Mouse (Mus musculus): ENCODE results near the gene Prkar2b. TPM values are rescaled to one million over a fixed set of nuclear protein-coding genes. Genes with fewer than 3 reads are reported as not detected.

Gene Prkar2b
- total and polyA plus RNA-seq, 3 experiments, result 2.5 to 6.1 (median 2.9) TPM

DNA sequence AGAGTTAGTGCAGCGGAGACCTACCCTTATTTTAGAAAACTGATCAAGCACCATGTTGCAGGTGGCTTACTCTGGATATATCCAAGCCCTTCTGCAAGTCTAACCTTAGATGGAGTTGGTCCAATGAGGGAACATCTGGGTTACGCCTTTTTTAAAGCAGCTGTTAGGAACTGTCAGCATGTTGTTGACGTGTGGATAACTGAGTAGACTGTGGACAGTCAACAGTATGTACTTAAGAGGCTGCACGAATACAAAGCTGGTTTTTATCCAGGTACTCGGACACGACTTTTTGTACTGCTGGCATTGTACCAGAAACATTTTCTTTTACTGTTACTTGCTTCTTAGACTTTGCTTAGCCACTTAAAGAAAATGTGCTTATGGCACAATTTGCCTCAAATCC lies 27.6 kb downstream of the Prkar2b start:
- no peak overlapping the region for H3K4me2 ChIP-seq (ENCODE audit: insufficient read depth, low read depth, poor library complexity, severe bottlenecking)
- H3K27me3 ChIP-seq (replicated peaks), result no peaks in the 10 kb centered on the region
- DNase-seq (ENCODE audit: extremely low read depth), result no peak
- dilution Hi-C loops (cut with MboI; ENCODE audit: extremely low pct_ligation_motif_present, extremely low pct_unique_long_range_greater_than_20kb, low sequenced_read_pairs) (no loop called here), in situ Hi-C loops (cut with MboI; ENCODE audit: low pct_ligation_motif_present, low pct_unique_long_range_greater_than_20kb, low sequenced_read_pairs) (no loop called here)
- H3K4me1 ChIP-seq (ENCODE audit: control insufficient read depth in 1 of 2, insufficient read depth in 2 of 2), result no peaks in the 10 kb centered on the region
- TF ChIP-seq HCFC1 (IDR thresholded peaks at IDR 0.05; ENCODE audit: low read depth, low read length) (no peak), JUN (IDR thresholded peaks at IDR 0.05; ENCODE audit: insufficient read depth, low read depth, low read length) (no peak), MAZ (IDR thresholded peaks at IDR 0.05; ENCODE audit: low read depth, low read length) (no peak)
- no peak overlapping the region for H3K27ac ChIP-seq (ENCODE audit: insufficient read depth, low read depth)
- no peaks in the 10 kb centered on the region for H3K36me3 ChIP-seq (replicated peaks in 1 of 2; ENCODE audit: control insufficient read depth in 1 of 2, insufficient read depth in 1 of 2, low read length in 1 of 2)
- H3K9me3 ChIP-seq (replicated peaks; ENCODE audit: low read length), result no peaks in the 10 kb centered on the region
- no peak overlapping the region for H3K9ac ChIP-seq (ENCODE audit: insufficient read depth, low read depth)
- no peak overlapping the region for H3K4me3 ChIP-seq (replicated peaks in 1 of 3; ENCODE audit: low read depth in 2 of 3, low read length in 2 of 3, poor library complexity in 1 of 3)
- no peaks in the 10 kb centered on the region for H3K79me2 ChIP-seq (replicated peaks; ENCODE audit: control insufficient read depth, extremely low read depth, insufficient read depth, poor library complexity, severe bottlenecking)

DNA sequence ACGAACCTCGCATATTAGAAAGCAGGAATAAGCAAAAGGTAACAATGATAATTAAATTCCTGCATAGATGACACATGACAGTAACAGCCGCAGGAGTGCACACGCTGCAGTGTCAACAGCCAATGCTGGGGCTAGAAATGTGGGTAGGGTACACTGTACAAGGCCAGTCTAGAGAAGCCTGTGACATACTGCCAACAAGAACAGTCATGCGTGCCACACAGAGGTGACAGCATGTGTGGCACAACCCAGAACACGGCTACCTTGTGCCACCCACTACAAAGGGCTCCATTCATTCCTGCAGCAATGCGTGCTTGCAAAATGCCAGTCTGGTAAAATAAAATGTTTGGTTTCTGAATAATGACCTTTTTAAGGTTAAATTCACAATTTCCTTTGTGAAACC lies 28.2 kb downstream of the Prkar2b start:
- dilution Hi-C loops (cut with MboI; ENCODE audit: extremely low pct_ligation_motif_present, extremely low pct_unique_long_range_greater_than_20kb, low sequenced_read_pairs), result no loop called here
- TF ChIP-seq GABPA (IDR thresholded peaks at IDR 0.05; ENCODE audit: insufficient replicate concordance, low read depth, low read length), result no peak
- TF ChIP-seq HCFC1 (IDR thresholded peaks at IDR 0.05; ENCODE audit: low read depth, low read length), result no peak
- no peak for TF ChIP-seq MAZ (IDR thresholded peaks at IDR 0.05; ENCODE audit: low read depth, low read length)
- no peak for TF ChIP-seq USF2 (conservative IDR thresholded peaks at IDR 0.05; ENCODE audit: low read depth, low read length)
- TF ChIP-seq JUN (IDR thresholded peaks at IDR 0.05; ENCODE audit: insufficient read depth, low read depth, low read length), result no peak
- no peak for TF ChIP-seq CHD2 (IDR thresholded peaks at IDR 0.05; ENCODE audit: low read length)
- no peak for TF ChIP-seq USF1 (IDR thresholded peaks at IDR 0.05; ENCODE audit: low read depth, low read length)
- no peak for TF ChIP-seq ZKSCAN1 (IDR thresholded peaks at IDR 0.05; ENCODE audit: borderline replicate concordance, low read depth, low read length)
- no peak for TF ChIP-seq BHLHE40 (IDR thresholded peaks at IDR 0.05; ENCODE audit: low read depth, low read length)
- no peak for TF ChIP-seq MYC (IDR thresholded peaks at IDR 0.05; ENCODE audit: low read depth, low read length)
- no peak for TF ChIP-seq IRF4 (IDR thresholded peaks at IDR 0.05; ENCODE audit: low read depth, low read length)
- TF ChIP-seq MAFK (IDR thresholded peaks at IDR 0.05; ENCODE audit: insufficient replicate concordance, low read length), result no peak
- no peak for TF ChIP-seq EP300 (IDR thresholded peaks at IDR 0.05; ENCODE audit: low read length)
- no peak for TF ChIP-seq KAT2A (IDR thresholded peaks at IDR 0.05; ENCODE audit: insufficient replicate concordance, low read length)
- no peak for TF ChIP-seq PAX5 (IDR thresholded peaks at IDR 0.05; ENCODE audit: low read length)
- no peak for TF ChIP-seq MAX (IDR thresholded peaks at IDR 0.05; ENCODE audit: low read length)
- no peak for TF ChIP-seq ZNF384 (IDR thresholded peaks at IDR 0.05; ENCODE audit: low read depth, low read length)
- no peak for TF ChIP-seq ELF1 (IDR thresholded peaks at IDR 0.05; ENCODE audit: low read depth, low read length)
- H3K9ac ChIP-seq (ENCODE audit: insufficient read depth, low read depth), result no peak overlapping the region
- no peak overlapping the region for H3K4me3 ChIP-seq (replicated peaks in 1 of 3; ENCODE audit: low read depth in 2 of 3, low read length in 2 of 3, poor library complexity in 1 of 3)
- no peak overlapping the region for H3K27ac ChIP-seq (ENCODE audit: insufficient read depth, low read depth)
- no peaks in the 10 kb centered on the region for H3K27me3 ChIP-seq (replicated peaks)
- DNase-seq (ENCODE audit: extremely low read depth), result no peak
- in situ Hi-C loops (cut with MboI; ENCODE audit: low pct_ligation_motif_present, low pct_unique_long_range_greater_than_20kb, low sequenced_read_pairs), result no loop called here
- H3K9me3 ChIP-seq (replicated peaks; ENCODE audit: low read length), result no peaks in the 10 kb centered on the region
- no peak overlapping the region for H3K4me2 ChIP-seq (ENCODE audit: insufficient read depth, low read depth, poor library complexity, severe bottlenecking)
- no peaks in the 10 kb centered on the region for H3K36me3 ChIP-seq (replicated peaks in 1 of 2; ENCODE audit: control insufficient read depth in 1 of 2, insufficient read depth in 1 of 2, low read length in 1 of 2)
- H3K4me1 ChIP-seq (ENCODE audit: control insufficient read depth in 1 of 2, insufficient read depth in 2 of 2), result no peaks in the 10 kb centered on the region
- no peaks in the 10 kb centered on the region for H3K79me2 ChIP-seq (replicated peaks; ENCODE audit: control insufficient read depth, extremely low read depth, insufficient read depth, poor library complexity, severe bottlenecking)
